Mouse (Mus musculus) midbrain, postnatal 0 days (tissue): ENCODE measurements around the gene Tiam1. TPM values are rescaled to one million over a fixed set of nuclear protein-coding genes. Genes with fewer than 3 reads are reported as not detected.
"Not testable (repeated sequence)": the region's sequence is repeated elsewhere in the genome, so short reads cannot be mapped to it uniquely, and the experiment has no call there.

Experiments
- ATAC-seq: fragments of 200-750 bp; cut with Nextera tagmentation; 2 replicates; pipeline ENCODE4 v1.8.0; 2017; ENCODE audit warnings: moderate number of reproducible peaks, mild to moderate bottlenecking, moderate TSS enrichment, moderate library complexity; ENCODE audit not compliant: low FRiP score
- DNase-seq: peaks from one replicate; pipeline ENCODE4 v3.0.0-alpha.2; 2015; ENCODE audit warnings: low spot score
- H3K27ac ChIP-seq: fragments of 300-500 bp; sonication (generic); 2 replicates; pipeline ENCODE4 v1.5.1; 2014; ENCODE audit warnings: low read depth, mild to moderate bottlenecking, low read length, mixed read lengths
- H3K27me3 ChIP-seq: fragments of 300-500 bp; sonication (generic); 2 replicates; pipeline ENCODE4 v1.6.1; 2014; ENCODE audit warnings: low read length, control low read depth, mixed read lengths; ENCODE audit not compliant: insufficient read depth
- H3K36me3 ChIP-seq: fragments of 300-500 bp; sonication (generic); 2 replicates; pipeline ENCODE4 v1.6.1; 2014; ENCODE audit warnings: low read length, control low read depth, mixed read lengths; ENCODE audit not compliant: insufficient read depth
- H3K4me1 ChIP-seq: fragments of 300-500 bp; sonication (generic); 2 replicates; pipeline ENCODE4 v1.6.1; 2014; ENCODE audit warnings: mild to moderate bottlenecking, control low read depth, antibody characterized with exemption, low read length, mixed read lengths; ENCODE audit not compliant: insufficient read depth
- H3K4me2 ChIP-seq: fragments of 300-500 bp; sonication (generic); 2 replicates; pipeline ENCODE4 v1.6.1; 2014; ENCODE audit warnings: low read depth, mild to moderate bottlenecking, low read length, mixed read lengths; ENCODE audit not compliant: poor library complexity, severe bottlenecking
- H3K4me3 ChIP-seq: fragments of 300-500 bp; sonication (generic); 2 replicates; pipeline ENCODE4 v1.5.1; 2014; ENCODE audit warnings: low read depth, mild to moderate bottlenecking, low read length, moderate library complexity
- H3K9ac ChIP-seq: fragments of 300-500 bp; sonication (generic); replicated peaks from 2 replicates; pipeline ENCODE4 v1.6.1; 2014; ENCODE audit warnings: mild to moderate bottlenecking, low read length, moderate library complexity, mixed read lengths; ENCODE audit not compliant: poor library complexity, severe bottlenecking
- H3K9me3 ChIP-seq: fragments of 300-500 bp; sonication (generic); 2 replicates; pipeline ENCODE4 v1.6.1; 2016; ENCODE audit warnings: low read length, control low read depth
- CTCF ChIP-seq: IDR thresholded peaks from 2 replicates; pipeline ENCODE4 v1.5.1; 2016; ENCODE audit warnings: antibody characterized with exemption, mild to moderate bottlenecking
- WGBS: fragments of 180-500 bp; shearing (Covaris S2); extraction: QIAGEN DNeasy Blood & Tissue Kit; methylation state at CpG from one replicate; pipeline ENCODE4 v1.1.7; 2014; 5-methylcytosine and 5-hydroxymethylcytosine counted together
- polyA plus RNA-seq: library from polyadenylated mRNA; unstranded; fragments of >200 nt; fragmentation: Nextera tagmentation; extraction: Ambion mirVana; gene quantifications from 2 replicates; pipeline ENCODE4 v1.2.1, GENCODE M21; 2015
- total RNA-seq: library from RNA; depleted of rRNA; stranded (reverse); fragments of >200 nt; gene quantifications from 2 replicates; pipeline ENCODE4 v1.2.3, GENCODE M21; 2014

Tiam1 gene
- total and polyA plus RNA-seq, 2 experiments from 2014 or later = 17.6 to 26.9 TPM

DNA sequence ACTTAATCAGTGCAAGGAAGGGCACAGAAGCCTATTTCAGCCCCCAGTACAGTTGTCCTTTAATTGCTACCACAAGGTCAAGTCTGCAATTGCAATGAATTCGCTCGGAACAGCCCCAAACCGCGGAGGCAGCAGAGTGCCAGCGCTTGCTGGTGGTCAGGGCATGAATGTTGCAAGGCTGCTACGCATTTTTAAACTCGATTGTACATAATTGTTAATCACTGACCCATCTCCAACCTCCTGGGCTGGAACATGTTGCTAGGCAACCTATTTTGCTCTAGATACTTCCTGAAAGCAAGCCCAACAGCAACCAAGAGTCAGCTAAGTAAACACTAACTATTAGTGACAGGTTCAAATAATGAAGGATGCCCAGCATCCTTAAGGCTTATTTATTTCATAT lies 70.1 kb downstream of the Tiam1 start:
- ATAC-seq = 0 out of 2 replicates have a peak, but pooled peaks have one; percentile 32
- peak; percentile 71 for DNase-seq
- H3K27ac ChIP-seq = peak overlapping the region; percentile 38; the same call in 1 of the 2 replicates
- H3K9me3 ChIP-seq = no peaks in the 10 kb centered on the region
- H3K9ac ChIP-seq = 0 out of 2 replicates have a peak overlapping the region, but pooled peaks have one; percentile 8
- 25% methylated on average over 7 of the region's 7 CpGs for WGBS
- no peaks in the 10 kb centered on the region for H3K27me3 ChIP-seq
- TF ChIP-seq CTCF = peak; percentile 29; the same call in 1 of the 2 replicates
- no peak overlapping the region for H3K4me2 ChIP-seq
- H3K4me3 ChIP-seq = no peak overlapping the region
- H3K4me1 ChIP-seq = peaks cover 17% of the 10 kb centered on the region
- no peaks in the 10 kb centered on the region for H3K36me3 ChIP-seq

DNA sequence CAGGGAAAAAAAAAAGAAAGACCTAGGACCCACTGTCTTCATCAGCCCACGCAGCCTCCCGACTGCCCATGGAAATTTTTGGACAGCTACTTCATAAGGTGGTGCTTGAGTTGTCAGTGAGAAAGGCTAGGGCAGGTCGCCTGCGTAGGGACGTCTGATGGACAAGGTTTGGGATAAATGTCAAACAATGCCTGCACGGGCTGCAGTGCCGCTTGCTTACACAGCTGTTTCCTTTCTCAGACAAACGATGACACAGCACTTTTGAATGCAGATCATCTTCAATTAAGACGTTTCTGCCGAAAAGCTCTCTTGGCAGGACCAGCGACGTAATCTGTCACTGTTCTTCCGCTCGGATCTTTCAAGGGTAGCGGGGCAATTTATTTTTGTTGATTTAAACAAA lies 70.9 kb downstream of the Tiam1 start:
- H3K27ac ChIP-seq = no peak overlapping the region
- H3K27me3 ChIP-seq = no peaks in the 10 kb centered on the region
- H3K4me1 ChIP-seq = peaks cover 17% of the 10 kb centered on the region
- H3K4me2 ChIP-seq = peak overlapping the region; percentile 23
- H3K9ac ChIP-seq = no peak overlapping the region
- ATAC-seq (peak; percentile 42; the same call in 1 of the 2 replicates), DNase-seq (peak; percentile 79)
- no peak overlapping the region for H3K4me3 ChIP-seq
- TF ChIP-seq CTCF = no peak
- H3K9me3 ChIP-seq = no peaks in the 10 kb centered on the region
- 12% methylated on average over 15 of the region's 15 CpGs for WGBS
- no peaks in the 10 kb centered on the region for H3K36me3 ChIP-seq

DNA sequence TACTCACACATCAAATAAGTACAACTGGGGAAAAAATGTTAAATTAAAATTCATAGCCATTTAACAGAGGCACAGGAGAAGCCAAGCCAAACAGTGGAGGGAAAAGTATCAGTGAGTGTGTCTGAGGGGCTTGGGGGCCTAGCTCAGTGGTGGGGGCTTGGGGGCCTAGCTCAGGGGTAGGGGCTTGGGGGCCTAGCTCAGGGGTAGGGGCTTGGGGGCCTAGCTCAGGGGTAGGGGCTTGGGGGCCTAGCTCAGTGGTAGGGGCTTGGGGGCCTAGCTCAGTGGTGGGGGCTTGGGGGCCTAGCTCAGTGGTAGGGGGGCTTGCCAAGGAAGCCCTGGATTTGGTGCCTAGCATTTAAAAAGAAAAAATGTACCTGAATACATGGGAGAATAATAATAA lies 72.4 kb downstream of the Tiam1 start:
- not testable (repeated sequence) for H3K27ac ChIP-seq, H3K9ac ChIP-seq, H3K36me3 ChIP-seq, H3K27me3 ChIP-seq, H3K9me3 ChIP-seq, H3K4me3 ChIP-seq, H3K4me2 ChIP-seq, DNase-seq
- peaks cover 17% of the 10 kb centered on the region for H3K4me1 ChIP-seq
- peak; percentile 86 for ATAC-seq

DNA sequence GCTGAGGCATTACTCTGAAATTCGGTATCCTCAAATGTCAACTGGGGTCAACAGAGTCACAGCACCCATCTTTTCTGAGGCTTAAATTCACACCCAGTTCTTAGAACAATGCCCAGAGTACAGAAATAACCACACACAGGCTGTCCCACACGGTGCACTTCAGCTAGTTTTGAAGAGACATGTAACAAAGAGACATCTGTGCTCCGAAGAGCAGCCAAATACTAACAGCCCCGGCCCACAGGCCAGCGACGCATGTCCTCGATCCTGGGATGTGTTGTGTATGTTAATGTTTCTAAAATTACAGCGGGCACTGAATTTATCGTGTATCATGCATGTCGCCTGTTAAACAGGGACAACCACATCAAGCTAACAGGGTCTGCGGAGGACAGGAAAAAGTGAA lies 73.5 kb downstream of the Tiam1 start:
- Histone ChIP-seq H3K36me3 (no peaks in the 10 kb centered on the region), H3K4me3 (no peak overlapping the region), H3K9ac (no peak overlapping the region), H3K4me2 (no peak overlapping the region), H3K27ac (no peak overlapping the region), H3K27me3 (no peaks in the 10 kb centered on the region), H3K4me1 (peaks cover 17% of the 10 kb centered on the region), H3K9me3 (no peaks in the 10 kb centered on the region)
- DNase-seq = no peak
- ATAC-seq = no peak
- 85% methylated on average over 11 of the region's 11 CpGs for WGBS
- TF ChIP-seq CTCF = no peak

DNA sequence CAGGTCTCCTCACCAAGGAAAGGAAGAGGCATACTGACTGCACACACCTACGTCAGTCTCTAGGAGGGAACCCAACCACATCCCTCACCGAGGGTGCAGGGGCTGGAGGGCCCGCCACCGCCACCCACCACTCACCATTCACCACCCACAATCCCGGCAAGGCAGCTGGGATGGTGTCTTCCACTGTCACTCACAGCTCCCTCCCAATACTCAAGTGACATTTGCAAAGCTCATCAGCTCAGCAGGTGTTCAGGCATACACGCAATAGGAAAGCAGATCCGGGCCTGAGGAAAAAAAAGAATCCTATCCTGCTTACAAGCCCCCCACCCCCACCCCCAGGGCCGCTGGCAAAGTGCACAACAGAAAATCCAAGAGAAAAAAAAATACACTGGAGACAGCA lies 74.4 kb downstream of the Tiam1 start:
- DNase-seq = no peak
- H3K9me3 ChIP-seq = no peaks in the 10 kb centered on the region

DNA sequence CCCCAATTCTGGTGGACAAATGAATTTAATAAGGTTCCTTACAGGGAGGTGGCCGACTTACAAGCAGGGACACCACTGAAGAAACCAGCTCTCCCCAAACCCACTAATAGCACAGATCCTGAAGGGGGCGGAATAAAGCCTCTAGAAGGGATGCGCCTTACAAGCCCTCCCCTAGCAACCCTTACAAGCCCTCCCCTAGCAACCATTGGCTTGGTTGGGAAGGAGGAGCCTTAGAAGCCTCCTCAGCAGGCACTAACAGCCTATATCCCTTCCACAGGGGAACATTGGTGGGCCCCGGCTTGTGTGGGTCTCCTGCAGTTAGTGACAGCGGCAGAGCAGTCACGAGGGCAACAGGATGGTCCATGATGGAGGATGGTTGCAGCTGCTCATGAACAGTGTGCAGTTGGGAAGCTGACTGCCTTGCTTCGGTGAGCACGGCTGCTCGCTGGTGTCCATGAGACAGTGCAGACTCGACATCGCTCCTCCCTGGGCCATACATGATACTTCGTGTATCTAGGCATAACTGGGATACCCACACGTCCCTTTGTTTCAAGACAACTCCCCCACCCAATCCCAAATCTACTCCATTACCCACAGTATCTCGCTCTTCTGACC lies 90.6 kb downstream of the Tiam1 start:
- TF ChIP-seq CTCF = peak; percentile 57
- Histone ChIP-seq H3K4me2 (no peak overlapping the region), H3K27me3 (no peaks in the 10 kb centered on the region), H3K36me3 (no peaks in the 10 kb centered on the region), H3K9me3 (no peaks in the 10 kb centered on the region), H3K4me3 (no peak overlapping the region), H3K4me1 (no peaks in the 10 kb centered on the region), H3K9ac (no peak overlapping the region), H3K27ac (no peak overlapping the region)
- peak; percentile 88 for ATAC-seq
- 69% methylated on average over 14 of the region's 14 CpGs for WGBS
- DNase-seq = peak; percentile 69

More for the DNA sequence above, 74.4 kb downstream of the Tiam1 start:
- H3K4me2 ChIP-seq = no peak overlapping the region
- H3K4me3 ChIP-seq = no peak overlapping the region
- peaks cover 17% of the 10 kb centered on the region for H3K4me1 ChIP-seq
- no peaks in the 10 kb centered on the region for H3K36me3 ChIP-seq
- no peaks in the 10 kb centered on the region for H3K27me3 ChIP-seq
- no peak overlapping the region for H3K9ac ChIP-seq
- WGBS = 39% methylated on average over 8 of the region's 8 CpGs
- no peak for TF ChIP-seq CTCF
- H3K27ac ChIP-seq = no peak overlapping the region
- ATAC-seq = no peak
